Mouse (Mus musculus): ENCODE measurements at regions not wholly inside any gene's neighbourhood (a gene's known extent, or its start where the extent isn't known, plus 50 kb on each side); places are given as distances from the start of the nearest gene placed in this dataset.

DNA sequence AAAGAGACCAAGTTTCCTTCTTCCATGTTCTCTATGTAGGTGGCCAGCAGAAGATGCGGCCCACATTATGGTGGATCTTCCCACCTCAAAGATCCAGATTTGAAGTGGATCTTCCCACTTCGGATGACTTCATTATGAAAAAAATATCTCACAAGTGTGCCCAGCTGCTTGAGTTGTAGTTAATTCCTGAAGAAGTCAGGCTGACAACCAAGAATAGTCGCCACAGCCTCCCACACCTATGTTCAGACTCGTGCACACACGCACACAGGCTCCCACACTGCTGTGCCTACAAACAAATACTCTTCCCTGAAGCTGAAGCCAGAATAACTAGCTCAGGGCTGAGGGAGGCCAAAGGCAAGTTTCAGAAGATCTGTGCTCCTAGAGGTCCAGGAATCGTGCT lies 119.4 kb downstream of the Olfm1 start:
- Histone ChIP-seq H3K9me3 (replicated peaks) (no peaks in the 10 kb centered on the region), H3K4me2 (replicated peaks) (no peak overlapping the region), H3K4me1 (no peaks in the 10 kb centered on the region), H3K27me3 (no peaks in the 10 kb centered on the region), H3K9ac (no peak overlapping the region), H3K36me3 (no peaks in the 10 kb centered on the region), H3K4me3 (replicated peaks) (no peak overlapping the region), H3K27ac (replicated peaks) (no peak overlapping the region)
- no peak for ATAC-seq (ENCODE audit: insufficient number of reproducible peaks, low FRiP score, low TSS enrichment, low read depth)
- 77% methylated on average over 6 of the region's 6 CpGs for WGBS

DNA sequence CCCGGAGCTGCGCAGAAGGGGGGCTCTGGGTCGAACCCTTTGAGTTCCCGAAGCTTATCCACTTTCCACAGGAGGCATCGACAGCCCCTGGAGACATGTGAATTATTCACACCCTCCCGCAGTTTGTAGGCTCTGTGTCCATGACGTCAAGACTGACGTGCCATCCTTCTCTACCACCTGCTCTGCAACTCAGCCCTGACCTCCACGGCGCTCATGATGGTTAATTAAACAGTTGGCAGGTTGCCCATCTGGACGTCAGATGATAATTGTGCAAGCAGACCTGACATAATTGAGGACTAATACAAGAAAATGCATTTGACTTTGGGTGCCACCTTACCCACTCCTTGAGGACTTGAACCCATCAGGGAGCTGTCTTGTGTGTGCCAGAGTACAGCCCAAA lies 121.1 kb upstream of the Ppp1r26 start:
- Histone ChIP-seq H3K4me3 (replicated peaks) (no peak overlapping the region), H3K9me3 (replicated peaks) (no peaks in the 10 kb centered on the region), H3K9ac (no peak overlapping the region), H3K36me3 (no peaks in the 10 kb centered on the region), H3K4me1 (peaks cover 15% of the 10 kb centered on the region), H3K4me2 (replicated peaks) (no peak overlapping the region), H3K27ac (replicated peaks) (no peak overlapping the region), H3K27me3 (no peaks in the 10 kb centered on the region)
- WGBS: 56% methylated on average over 11 of the region's 11 CpGs
- ATAC-seq (ENCODE audit: insufficient number of reproducible peaks, low FRiP score, low TSS enrichment, low read depth): peak; percentile 22; the same call in 1 of the 2 replicates

DNA sequence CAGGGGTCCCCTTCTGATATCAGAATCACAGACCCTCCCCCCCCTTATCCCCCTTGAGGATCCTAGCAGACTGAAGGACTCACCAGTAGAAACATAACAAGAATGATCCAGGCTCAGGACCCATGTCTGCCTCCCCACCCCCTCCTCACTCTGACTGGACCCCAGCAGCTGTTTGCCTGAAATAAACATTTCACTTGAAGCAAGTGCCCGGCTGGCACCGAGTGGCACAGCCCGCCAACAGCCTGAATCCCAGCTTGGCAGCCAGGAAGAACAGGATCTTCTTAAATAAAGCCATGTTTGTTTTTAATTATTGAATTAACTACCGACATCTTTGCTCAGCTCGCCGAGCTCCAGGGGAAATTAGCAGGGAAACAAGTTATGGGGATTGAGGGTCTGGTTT lies 120.5 kb upstream of the Ppp1r26 start:
- H3K9me3 ChIP-seq (replicated peaks): no peaks in the 10 kb centered on the region
- H3K4me1 ChIP-seq: peaks cover 15% of the 10 kb centered on the region
- no peak overlapping the region for H3K4me2 ChIP-seq (replicated peaks)
- 28% methylated on average over 6 of the region's 6 CpGs for WGBS
- no peak overlapping the region; the same call in 1 of the 2 replicates for H3K27ac ChIP-seq (replicated peaks)
- H3K36me3 ChIP-seq: no peaks in the 10 kb centered on the region
- no peak overlapping the region for H3K4me3 ChIP-seq (replicated peaks)
- H3K27me3 ChIP-seq: no peaks in the 10 kb centered on the region
- ATAC-seq (ENCODE audit: insufficient number of reproducible peaks, low FRiP score, low TSS enrichment, low read depth): no peak
- H3K9ac ChIP-seq: no peak overlapping the region

DNA sequence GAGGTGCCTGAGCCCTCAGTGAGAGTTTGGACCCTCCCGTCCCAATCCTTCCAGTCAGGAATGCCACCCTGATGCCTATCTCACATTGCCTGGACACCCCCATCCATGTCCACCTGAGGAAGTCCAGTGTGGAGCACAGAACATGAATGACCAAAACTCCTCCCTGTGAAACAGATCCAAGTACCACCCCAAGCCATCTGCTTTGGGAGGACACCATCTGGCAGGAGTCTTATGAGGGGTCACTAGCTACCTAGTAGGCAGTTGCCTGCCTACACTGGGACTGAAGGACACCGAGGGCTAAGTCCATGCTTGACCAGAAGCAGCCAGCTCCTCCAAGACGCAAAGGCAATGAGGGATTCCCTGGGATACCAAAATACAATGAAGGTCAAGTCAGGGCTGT lies 119.9 kb upstream of the Ppp1r26 start:
- WGBS: 90% methylated on average over 3 of the region's 3 CpGs
- H3K4me1 ChIP-seq: peaks cover 15% of the 10 kb centered on the region
- no peaks in the 10 kb centered on the region for H3K27me3 ChIP-seq
- H3K36me3 ChIP-seq: no peaks in the 10 kb centered on the region
- no peak for ATAC-seq (ENCODE audit: insufficient number of reproducible peaks, low FRiP score, low TSS enrichment, low read depth)
- H3K27ac ChIP-seq (replicated peaks): no peak overlapping the region; the same call in 1 of the 2 replicates
- no peak overlapping the region for H3K4me2 ChIP-seq (replicated peaks)
- no peak overlapping the region for H3K4me3 ChIP-seq (replicated peaks)
- H3K9me3 ChIP-seq (replicated peaks): no peaks in the 10 kb centered on the region
- no peak overlapping the region for H3K9ac ChIP-seq

DNA sequence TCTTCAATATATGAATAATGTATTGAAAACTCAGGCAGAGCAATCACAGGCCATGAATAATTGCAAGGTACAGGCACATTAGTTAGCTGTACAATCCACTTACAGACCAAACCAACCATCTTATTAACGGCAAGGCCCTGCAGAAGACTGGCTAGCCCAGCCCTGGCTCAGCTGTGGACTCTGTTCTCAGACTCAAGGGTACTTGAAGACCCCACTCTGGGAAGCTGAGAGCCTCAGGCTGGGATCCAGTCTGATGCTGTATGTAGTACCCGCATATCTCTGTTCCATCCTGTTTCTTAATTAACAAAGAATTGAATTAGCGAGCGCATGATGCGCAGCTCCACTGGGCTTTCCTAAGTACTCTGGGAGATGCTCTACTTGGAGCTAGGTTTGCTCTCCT lies 117.5 kb upstream of the Ppp1r26 start:
- no peaks in the 10 kb centered on the region for H3K9me3 ChIP-seq (replicated peaks)
- H3K36me3 ChIP-seq: no peaks in the 10 kb centered on the region
- peaks cover 15% of the 10 kb centered on the region for H3K4me1 ChIP-seq
- no peak overlapping the region for H3K9ac ChIP-seq
- no peak overlapping the region for H3K4me2 ChIP-seq (replicated peaks)
- no peak overlapping the region for H3K27ac ChIP-seq (replicated peaks)
- no peak for ATAC-seq (ENCODE audit: insufficient number of reproducible peaks, low FRiP score, low TSS enrichment, low read depth)
- WGBS: 81% methylated on average over 5 of the region's 5 CpGs
- H3K4me3 ChIP-seq (replicated peaks): no peak overlapping the region
- H3K27me3 ChIP-seq: no peaks in the 10 kb centered on the region

DNA sequence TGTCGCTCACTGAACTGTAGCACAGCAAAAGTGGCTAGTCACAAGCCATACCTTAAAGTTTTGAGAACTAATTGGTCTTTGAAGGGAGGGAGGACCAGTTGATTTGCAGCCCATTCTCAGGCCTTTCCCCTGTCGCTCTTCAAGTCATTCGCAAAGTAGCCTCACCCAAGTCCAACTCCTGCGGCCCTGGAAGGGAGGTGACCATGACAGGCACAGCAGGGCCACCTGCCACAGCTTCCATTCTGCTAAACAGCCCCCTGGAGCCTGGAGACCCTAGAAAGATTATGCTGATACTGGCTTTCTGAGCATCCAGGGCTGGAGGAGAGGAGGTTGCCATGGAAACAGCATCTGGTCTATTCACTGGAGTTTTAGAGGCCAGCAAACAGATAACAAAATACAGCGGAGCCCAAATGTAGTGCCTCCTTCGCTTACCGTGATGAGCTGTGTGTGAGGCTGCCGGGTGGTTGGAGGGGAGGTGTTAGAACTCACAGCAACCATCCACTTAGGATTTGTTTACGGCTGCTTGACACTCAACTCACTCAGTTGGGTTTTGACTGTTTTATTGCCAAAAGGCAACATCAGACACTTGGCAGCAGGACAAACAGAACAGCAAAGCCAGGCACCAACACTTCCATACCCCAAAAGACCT lies 111.3 kb upstream of the Ppp1r26 start:
- H3K4me1 ChIP-seq: no peaks in the 10 kb centered on the region
- H3K4me2 ChIP-seq (replicated peaks): no peak overlapping the region
- no peaks in the 10 kb centered on the region for H3K36me3 ChIP-seq
- H3K4me3 ChIP-seq (replicated peaks): no peak overlapping the region
- no peak overlapping the region for H3K27ac ChIP-seq (replicated peaks)
- no peaks in the 10 kb centered on the region for H3K27me3 ChIP-seq
- ATAC-seq (ENCODE audit: insufficient number of reproducible peaks, low FRiP score, low TSS enrichment, low read depth): no peak
- WGBS: 57% methylated on average over 9 of the region's 9 CpGs
- no peak overlapping the region for H3K9ac ChIP-seq
- H3K9me3 ChIP-seq (replicated peaks): no peaks in the 10 kb centered on the region

DNA sequence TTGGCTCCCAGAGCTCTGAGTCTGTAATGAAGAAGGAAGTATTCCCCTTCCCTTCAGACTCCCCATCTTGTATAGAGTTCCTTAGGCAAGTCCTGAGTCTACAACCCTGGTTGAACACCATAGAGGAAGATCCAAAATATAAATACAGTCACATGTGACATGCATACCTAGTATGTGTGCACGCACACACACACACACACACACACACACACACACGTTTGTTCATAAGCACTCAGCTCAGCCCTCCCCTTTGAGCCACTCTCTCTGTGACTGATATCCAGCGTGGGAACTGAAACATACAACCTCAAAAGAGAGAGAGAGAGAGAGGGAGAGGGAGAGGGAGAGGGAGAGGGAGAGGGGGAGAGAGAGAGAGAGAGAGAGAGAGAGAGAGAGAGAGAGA lies 110.8 kb upstream of the Ppp1r26 start:
- WGBS: 56% methylated on average over 3 of the region's 3 CpGs
- H3K9ac ChIP-seq: no peak overlapping the region
- no peak overlapping the region for H3K27ac ChIP-seq (replicated peaks)
- no peak for ATAC-seq (ENCODE audit: insufficient number of reproducible peaks, low FRiP score, low TSS enrichment, low read depth)
- H3K4me2 ChIP-seq (replicated peaks): no peak overlapping the region
- no peak overlapping the region for H3K4me3 ChIP-seq (replicated peaks)
- no peaks in the 10 kb centered on the region for H3K27me3 ChIP-seq
- no peaks in the 10 kb centered on the region for H3K9me3 ChIP-seq (replicated peaks)
- no peaks in the 10 kb centered on the region for H3K4me1 ChIP-seq
- H3K36me3 ChIP-seq: no peaks in the 10 kb centered on the region

DNA sequence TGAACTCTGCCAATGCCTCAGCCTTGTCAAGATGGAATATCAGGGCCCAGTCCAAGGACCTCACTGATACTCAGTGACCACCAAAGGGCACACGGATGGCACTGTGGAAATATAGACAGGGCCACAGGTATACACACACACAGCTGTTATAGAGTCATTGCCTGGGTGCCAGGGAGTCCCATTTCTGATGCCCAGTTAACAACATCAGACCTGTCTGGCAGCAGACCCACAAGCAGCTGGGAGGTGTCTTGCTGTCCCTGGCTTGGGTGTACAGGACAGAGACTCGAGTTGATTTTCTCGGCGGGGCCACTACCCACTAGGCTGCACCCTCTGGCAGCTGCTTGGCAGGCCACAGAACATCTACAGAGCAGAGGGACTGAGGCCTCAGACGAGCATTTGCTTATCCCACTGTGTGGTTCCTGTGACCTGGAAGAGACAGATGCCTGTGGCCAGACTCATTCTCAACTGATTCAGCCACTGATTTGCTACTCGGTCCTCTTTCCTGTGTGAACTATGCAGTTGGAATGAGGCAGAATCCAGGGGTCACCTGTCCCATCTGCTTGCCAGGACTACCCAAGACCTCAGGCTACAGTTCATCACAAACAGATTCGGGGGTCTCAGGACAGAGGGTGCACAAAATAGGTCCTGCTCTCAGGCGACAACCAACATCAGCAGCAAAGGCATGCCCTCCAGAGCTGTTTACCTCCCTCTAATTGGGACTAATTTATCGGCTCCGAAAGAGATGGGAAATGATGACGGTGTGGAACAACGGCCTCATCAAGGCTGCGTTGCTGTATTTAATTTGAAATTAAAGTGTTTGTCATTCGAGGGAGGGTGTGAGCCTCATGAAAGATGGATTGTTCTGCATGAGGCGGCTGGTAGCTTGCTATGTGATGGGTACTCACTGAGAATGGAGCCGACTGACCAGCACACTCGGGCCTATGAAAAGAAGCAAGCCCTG lies 110.0 kb upstream of the Ppp1r26 start:
- ATAC-seq (ENCODE audit: insufficient number of reproducible peaks, low FRiP score, low TSS enrichment, low read depth): no peak

DNA sequence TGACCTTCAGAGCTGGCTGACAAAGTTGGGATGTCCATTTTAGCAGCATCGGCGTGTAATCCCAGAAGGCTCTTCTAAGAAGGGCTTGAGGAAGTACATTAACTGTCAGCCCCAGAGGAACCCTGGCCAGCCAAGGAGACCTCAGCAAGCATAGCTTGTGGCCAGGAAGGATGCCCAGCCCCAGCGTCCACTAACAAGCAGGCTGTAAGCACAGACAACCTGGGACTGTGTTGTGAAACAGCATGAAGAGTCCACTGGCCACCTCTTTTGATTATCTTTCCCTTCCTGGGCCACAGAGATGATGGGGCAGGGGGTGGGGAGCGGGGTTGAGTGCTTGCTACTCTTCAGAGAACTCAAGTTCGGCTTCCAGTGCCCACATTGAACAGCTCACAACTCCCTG lies 109.0 kb upstream of the Ppp1r26 start:
- Histone ChIP-seq H3K36me3 (no peaks in the 10 kb centered on the region), H3K9ac (no peak overlapping the region), H3K4me3 (replicated peaks) (no peak overlapping the region), H3K27ac (replicated peaks) (no peak overlapping the region), H3K4me1 (no peaks in the 10 kb centered on the region), H3K4me2 (replicated peaks) (no peak overlapping the region), H3K27me3 (no peaks in the 10 kb centered on the region), H3K9me3 (replicated peaks) (no peaks in the 10 kb centered on the region)
- WGBS: 83% methylated on average over 5 of the region's 5 CpGs
- ATAC-seq (ENCODE audit: insufficient number of reproducible peaks, low FRiP score, low TSS enrichment, low read depth): no peak

More for the DNA sequence above, 110.0 kb upstream of the Ppp1r26 start:
- WGBS: 64% methylated on average over 17 of the region's 17 CpGs
- H3K4me3 ChIP-seq (replicated peaks): no peak overlapping the region
- no peaks in the 10 kb centered on the region for H3K9me3 ChIP-seq (replicated peaks)
- no peaks in the 10 kb centered on the region for H3K4me1 ChIP-seq
- H3K4me2 ChIP-seq (replicated peaks): no peak overlapping the region
- H3K9ac ChIP-seq: no peak overlapping the region
- no peaks in the 10 kb centered on the region for H3K27me3 ChIP-seq
- no peak overlapping the region for H3K27ac ChIP-seq (replicated peaks)
- H3K36me3 ChIP-seq: no peaks in the 10 kb centered on the region

DNA sequence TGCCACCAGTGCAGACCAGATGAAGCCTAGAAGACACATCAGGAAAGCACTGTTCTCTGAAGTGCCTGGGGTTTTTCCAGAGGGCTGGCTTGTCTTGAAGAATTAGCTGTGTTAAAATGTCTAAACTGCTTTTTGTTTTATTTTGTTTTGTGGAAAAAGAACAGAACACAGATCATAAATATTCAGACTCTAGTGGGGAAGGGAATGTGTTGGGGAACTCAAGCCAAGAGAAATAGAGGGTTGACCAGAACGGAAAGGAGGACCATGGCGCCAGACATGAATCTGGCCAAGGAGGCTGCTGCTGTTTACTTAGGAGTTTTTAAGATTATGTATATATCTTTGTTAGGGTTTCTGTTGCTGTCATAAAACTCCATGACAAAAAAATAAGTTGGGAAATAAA lies 105.3 kb upstream of the Ppp1r26 start:
- H3K27me3 ChIP-seq: no peaks in the 10 kb centered on the region
- no peaks in the 10 kb centered on the region for H3K9me3 ChIP-seq (replicated peaks)
- no peak for ATAC-seq (ENCODE audit: insufficient number of reproducible peaks, low FRiP score, low TSS enrichment, low read depth)
- no peak overlapping the region for H3K4me3 ChIP-seq (replicated peaks)
- H3K4me2 ChIP-seq (replicated peaks): no peak overlapping the region
- 73% methylated on average over 2 of the region's 2 CpGs for WGBS
- no peaks in the 10 kb centered on the region for H3K4me1 ChIP-seq
- H3K9ac ChIP-seq: no peak overlapping the region
- H3K27ac ChIP-seq (replicated peaks): no peak overlapping the region
- no peaks in the 10 kb centered on the region for H3K36me3 ChIP-seq

DNA sequence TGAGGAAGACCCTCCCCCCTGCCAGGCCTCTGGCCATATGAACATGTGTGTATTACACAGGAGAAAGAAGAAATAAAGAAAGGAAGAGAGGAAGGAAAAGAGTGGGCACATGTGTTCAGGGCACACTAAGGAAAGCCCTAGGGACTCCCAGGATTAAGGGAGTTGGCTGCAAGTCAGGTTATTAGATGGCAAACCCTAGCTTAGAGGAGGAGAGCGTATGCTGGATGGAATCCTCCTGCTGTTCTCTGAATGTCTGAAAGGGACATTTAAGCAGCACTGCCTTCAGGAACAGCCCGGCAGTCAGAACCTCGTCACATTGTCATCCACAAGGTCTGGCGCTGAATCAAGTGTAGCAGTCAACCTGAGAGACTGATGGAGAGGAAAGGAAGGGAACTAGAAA lies 98.1 kb upstream of the Ppp1r26 start:
- Histone ChIP-seq H3K9ac (no peak overlapping the region), H3K4me2 (replicated peaks) (no peak overlapping the region), H3K36me3 (no peaks in the 10 kb centered on the region), H3K27me3 (no peaks in the 10 kb centered on the region), H3K27ac (replicated peaks) (no peak overlapping the region), H3K4me1 (no peaks in the 10 kb centered on the region), H3K4me3 (replicated peaks) (no peak overlapping the region), H3K9me3 (replicated peaks) (no peaks in the 10 kb centered on the region)
- no peak for ATAC-seq (ENCODE audit: insufficient number of reproducible peaks, low FRiP score, low TSS enrichment, low read depth)
- WGBS: 57% methylated on average over 4 of the region's 4 CpGs

Data from embryonic facial prominence, embryonic 15.5 days (tissue).